ENCODE assay signal across 11 mouse cellular contexts in the genomic region with DNA sequence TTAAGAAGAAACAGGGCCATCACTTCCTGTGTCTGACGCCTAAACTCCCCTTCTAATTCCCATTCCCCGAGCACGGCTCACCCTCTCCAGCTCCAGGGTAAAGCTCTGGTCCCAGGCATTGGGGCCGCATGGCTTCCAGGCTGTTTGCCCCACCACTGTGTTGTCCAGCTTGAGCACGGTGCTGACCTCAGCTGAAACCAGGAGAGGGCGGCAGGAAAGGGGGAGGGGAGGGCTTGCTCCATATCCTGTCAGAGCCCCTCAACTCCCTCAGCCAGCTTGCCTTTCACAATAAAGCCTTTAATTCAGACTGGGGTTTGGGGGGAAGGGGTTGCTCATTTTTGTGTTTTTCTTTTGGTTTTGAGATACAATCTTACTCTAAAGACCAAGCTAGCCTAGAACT. TPM values are rescaled to one million over a fixed set of nuclear protein-coding genes. Genes with fewer than 3 reads are reported as not detected.
DNase-seq lines count a peak whose midpoint lies in the region; ATAC-seq lines count a peak whose summit lies in the region.
"Had no signal": no experiment of that assay in that cellular context is flagged by ENCODE, and none has a peak within 500 bp of the region (broad histone marks: within the 10 kb centered on the region; RNA-seq: fewer than 3 reads in every experiment).

No protein-coding gene starts in this region.

- no peaks in the 10 kb centered on the region for H3K9me3 ChIP-seq in forebrain, embryonic 10.5 days
- H3K9me3 ChIP-seq in forebrain, embryonic 14.5 days (replicated peaks; ENCODE audit: control insufficient read depth, low read length) = no peaks in the 10 kb centered on the region
- H3K9me3 ChIP-seq in kidney, embryonic 16.5 days (ENCODE audit: low read length) = no peaks in the 10 kb centered on the region
- no peaks in the 10 kb centered on the region for H3K9me3 ChIP-seq in embryonic facial prominence, embryonic 14.5 days (ENCODE audit: control insufficient read depth, low read length)
- no peaks in the 10 kb centered on the region for H3K9me3 ChIP-seq in liver, embryonic 15.5 days (replicated peaks)

- no peaks in the 10 kb centered on the region for H3K27me3 ChIP-seq in forebrain, embryonic 10.5 days (ENCODE audit: poor library complexity, severe bottlenecking)
- no peaks in the 10 kb centered on the region for H3K27me3 ChIP-seq in forebrain, embryonic 14.5 days (replicated peaks; ENCODE audit: control insufficient read depth, insufficient read depth, low read length)
- no peaks in the 10 kb centered on the region for H3K27me3 ChIP-seq in kidney, embryonic 16.5 days (ENCODE audit: insufficient read depth, low read length)
- H3K27me3 ChIP-seq in embryonic facial prominence, embryonic 14.5 days (replicated peaks; ENCODE audit: control insufficient read depth, insufficient read depth, low read length) = no peaks in the 10 kb centered on the region
- no peaks in the 10 kb centered on the region for H3K27me3 ChIP-seq in liver, embryonic 15.5 days

- H3K4me3 ChIP-seq in forebrain, embryonic 10.5 days = no peak overlapping the region
- H3K4me3 ChIP-seq in forebrain, embryonic 14.5 days (ENCODE audit: low read depth, low read length) = no peak overlapping the region
- H3K4me3 ChIP-seq in kidney, embryonic 16.5 days (ENCODE audit: low read length) = no peak overlapping the region
- H3K4me3 ChIP-seq in embryonic facial prominence, embryonic 14.5 days (ENCODE audit: low read depth, low read length) = no peak overlapping the region
- H3K4me3 ChIP-seq in liver, embryonic 15.5 days (replicated peaks) = no peak overlapping the region

- intact Hi-C loops in gastrocnemius, postnatal 36 days (cut with DNase I) = no loop called here

- H3K27ac ChIP-seq in forebrain, embryonic 10.5 days = peak overlapping the region; percentile 58
- H3K27ac ChIP-seq in forebrain, embryonic 14.5 days (ENCODE audit: low read depth, low read length) = no peak overlapping the region
- H3K27ac ChIP-seq in kidney, embryonic 16.5 days (ENCODE audit: low read length) = peak overlapping the region; percentile 6
- H3K27ac ChIP-seq in embryonic facial prominence, embryonic 14.5 days (replicated peaks; ENCODE audit: low read depth, low read length) = peak overlapping the region; percentile 78
- no peak overlapping the region for H3K27ac ChIP-seq in liver, embryonic 15.5 days (replicated peaks)

- no peak for ATAC-seq in forebrain, embryonic 14.5 days
- ATAC-seq in kidney, embryonic 16.5 days (ENCODE audit: low FRiP score, low TSS enrichment) = peak; percentile 76
- peak; percentile 66; the same call in 1 of the 2 replicates for ATAC-seq in embryonic facial prominence, embryonic 14.5 days (ENCODE audit: low read depth)
- 0 out of 2 replicates have a peak, but pooled peaks have one; percentile 17 for ATAC-seq in liver, embryonic 15.5 days (ENCODE audit: insufficient read depth)

- H3K9ac ChIP-seq in forebrain, embryonic 14.5 days (ENCODE audit: low read length) = no peak overlapping the region
- H3K9ac ChIP-seq in kidney, embryonic 16.5 days (replicated peaks; ENCODE audit: low read length) = no peak overlapping the region
- H3K9ac ChIP-seq in embryonic facial prominence, embryonic 14.5 days (ENCODE audit: low read depth, low read length) = no peak overlapping the region
- H3K9ac ChIP-seq in liver, embryonic 15.5 days = no peak overlapping the region

- H3K36me3 ChIP-seq in forebrain, embryonic 10.5 days (replicated peaks) = peaks cover 96% of the 10 kb centered on the region
- H3K36me3 ChIP-seq in forebrain, embryonic 14.5 days (ENCODE audit: control insufficient read depth, insufficient read depth, low read length) = peaks cover 92% of the 10 kb centered on the region
- H3K36me3 ChIP-seq in kidney, embryonic 16.5 days (ENCODE audit: insufficient read depth, low read length) = peaks cover 59% of the 10 kb centered on the region
- H3K36me3 ChIP-seq in embryonic facial prominence, embryonic 14.5 days (ENCODE audit: control insufficient read depth, insufficient read depth, low read length) = peaks cover 86% of the 10 kb centered on the region
- H3K36me3 ChIP-seq in liver, embryonic 15.5 days (replicated peaks) = peaks cover 70% of the 10 kb centered on the region

- 30% methylated on average over 6 of the region's 6 CpGs for WGBS in forebrain, embryonic 10.5 days
- WGBS in forebrain, embryonic 14.5 days = 41% methylated on average over 6 of the region's 6 CpGs
- WGBS in kidney, embryonic 16.5 days = 11% methylated on average over 6 of the region's 6 CpGs
- WGBS in embryonic facial prominence, embryonic 14.5 days = 15% methylated on average over 6 of the region's 6 CpGs
- WGBS in liver, embryonic 15.5 days (ENCODE audit: insufficient replicate concordance) = 60% methylated on average over 6 of the region's 6 CpGs

- no peak for DNase-seq in forebrain, embryonic 10.5 days (ENCODE audit: extremely low spot score, low spot score)
- DNase-seq in forebrain, embryonic 14.5 days (ENCODE audit: low spot score) = no peak
- no peak for DNase-seq in kidney, postnatal 25 days
- DNase-seq in embryonic facial prominence, embryonic 14.5 days (ENCODE audit: low spot score) = peak; percentile 54
- DNase-seq in T-cell, adult 2 months (ENCODE audit: low spot score) = no peak
- DNase-seq in gastrocnemius, postnatal 36 days = no peak
- DNase-seq: adrenal gland, postnatal 36 days; cerebellum, postnatal 36 days; layer of hippocampus, adult 9-11 months had no signal

- peaks cover 16% of the 10 kb centered on the region for H3K4me1 ChIP-seq in forebrain, embryonic 10.5 days
- H3K4me1 ChIP-seq in forebrain, embryonic 14.5 days (ENCODE audit: control insufficient read depth, insufficient read depth, low read length) = no peaks in the 10 kb centered on the region
- 0 out of 2 replicates have a peak, but pooled peaks cover 7% of the 10 kb centered on the region for H3K4me1 ChIP-seq in kidney, embryonic 16.5 days (ENCODE audit: insufficient read depth, low read length)
- peaks cover 18% of the 10 kb centered on the region for H3K4me1 ChIP-seq in embryonic facial prominence, embryonic 14.5 days (ENCODE audit: control insufficient read depth, insufficient read depth, low read length)
- H3K4me1 ChIP-seq in liver, embryonic 15.5 days (replicated peaks) = peaks cover 10% of the 10 kb centered on the region; the same call in 1 of the 2 replicates

- H3K4me2 ChIP-seq in forebrain, embryonic 14.5 days (ENCODE audit: low read length) = no peak overlapping the region
- H3K4me2 ChIP-seq in kidney, embryonic 16.5 days (replicated peaks; ENCODE audit: low read depth, low read length) = no peak overlapping the region
- H3K4me2 ChIP-seq in embryonic facial prominence, embryonic 14.5 days (ENCODE audit: low read depth, low read length) = 0 out of 2 replicates have a peak overlapping the region, but pooled peaks have one; percentile 13
- no peak overlapping the region for H3K4me2 ChIP-seq in liver, embryonic 15.5 days

RNA-seq across cellular contexts. Expression of a gene that starts 14.6 kb away (rescaled TPM):
- 0.37 and 0.52 TPM in 2 replicates for polyA plus RNA-seq in forebrain, embryonic 10.5 days (2016; fragmentation: Nextera tagmentation; extraction: Ambion mirVana)
- 0.27 and 0.63 TPM in 2 replicates for polyA plus RNA-seq in forebrain, embryonic 14.5 days (2014; fragmentation: Nextera tagmentation; extraction: Ambion mirVana)
- 3.1 and 4.0 TPM in 2 replicates for polyA plus RNA-seq in kidney, embryonic 16.5 days (2015; fragmentation: Nextera tagmentation; extraction: Ambion mirVana)
- 1.0 and 1.2 TPM in 2 replicates for polyA plus RNA-seq in embryonic facial prominence, embryonic 14.5 days (2014; fragmentation: Nextera tagmentation; extraction: Ambion mirVana)
- polyA plus RNA-seq in liver, embryonic 15.5 days (2015; fragmentation: Nextera tagmentation; extraction: Ambion mirVana) = 0.36 and 0.48 TPM in 2 replicates
- total RNA-seq in gastrocnemius, postnatal 36 days (2021) = under 1 TPM; 0.10 to 0.12 TPM

RNA-seq across cellular contexts. Expression of a gene that starts 17.9 kb away (rescaled TPM):
- polyA plus RNA-seq in forebrain, embryonic 10.5 days (2016; fragmentation: Nextera tagmentation; extraction: Ambion mirVana) = 29.0 and 29.3 TPM in 2 replicates
- 20.9 and 21.9 TPM in 2 replicates for polyA plus RNA-seq in forebrain, embryonic 14.5 days (2014; fragmentation: Nextera tagmentation; extraction: Ambion mirVana)
- polyA plus RNA-seq in kidney, embryonic 16.5 days (2015; fragmentation: Nextera tagmentation; extraction: Ambion mirVana) = 31.3 and 33.6 TPM in 2 replicates
- 26.1 and 30.4 TPM in 2 replicates for polyA plus RNA-seq in embryonic facial prominence, embryonic 14.5 days (2014; fragmentation: Nextera tagmentation; extraction: Ambion mirVana)
- 11.3 and 12.8 TPM in 2 replicates for polyA plus RNA-seq in liver, embryonic 15.5 days (2015; fragmentation: Nextera tagmentation; extraction: Ambion mirVana)
- total RNA-seq in gastrocnemius, postnatal 36 days (2021) = 10 to 100 TPM; 30.6 to 33.7 TPM

RNA-seq across cellular contexts. Expression of a gene that starts 28.6 kb away (rescaled TPM):
- 220 and 227 TPM in 2 replicates for polyA plus RNA-seq in forebrain, embryonic 10.5 days (2016; fragmentation: Nextera tagmentation; extraction: Ambion mirVana)
- polyA plus RNA-seq in forebrain, embryonic 14.5 days (2014; fragmentation: Nextera tagmentation; extraction: Ambion mirVana) = 108 and 122 TPM in 2 replicates
- 227 and 237 TPM in 2 replicates for polyA plus RNA-seq in kidney, embryonic 16.5 days (2015; fragmentation: Nextera tagmentation; extraction: Ambion mirVana)
- 107 and 131 TPM in 2 replicates for polyA plus RNA-seq in embryonic facial prominence, embryonic 14.5 days (2014; fragmentation: Nextera tagmentation; extraction: Ambion mirVana)
- 49.8 and 50.8 TPM in 2 replicates for polyA plus RNA-seq in liver, embryonic 15.5 days (2015; fragmentation: Nextera tagmentation; extraction: Ambion mirVana)
- total RNA-seq in gastrocnemius, postnatal 36 days (2021) = 10 to 100 TPM; 16.7 to 17.8 TPM

RNA-seq across cellular contexts. Expression of a gene that starts 33.9 kb away (rescaled TPM):
- polyA plus RNA-seq in forebrain, embryonic 10.5 days (2016; fragmentation: Nextera tagmentation; extraction: Ambion mirVana) = 364 and 371 TPM in 2 replicates
- 120 and 133 TPM in 2 replicates for polyA plus RNA-seq in forebrain, embryonic 14.5 days (2014; fragmentation: Nextera tagmentation; extraction: Ambion mirVana)
- polyA plus RNA-seq in kidney, embryonic 16.5 days (2015; fragmentation: Nextera tagmentation; extraction: Ambion mirVana) = 197 and 211 TPM in 2 replicates
- polyA plus RNA-seq in embryonic facial prominence, embryonic 14.5 days (2014; fragmentation: Nextera tagmentation; extraction: Ambion mirVana) = 106 and 131 TPM in 2 replicates
- 184 and 189 TPM in 2 replicates for polyA plus RNA-seq in liver, embryonic 15.5 days (2015; fragmentation: Nextera tagmentation; extraction: Ambion mirVana)
- total RNA-seq in gastrocnemius, postnatal 36 days (2021) = 10 to 100 TPM; 11.3 to 12.0 TPM

Comparison
In these comparisons a context has a peak if more than half of its experiments do, and no peak if none do; other contexts are left out.
1. H3K27ac ChIP-seq: peak in forebrain, embryonic 10.5 days (single experiment), kidney, embryonic 16.5 days (single experiment) and embryonic facial prominence, embryonic 14.5 days (single experiment); none in forebrain, embryonic 14.5 days (single experiment) and liver, embryonic 15.5 days (single experiment).